Mouse (Mus musculus) hindbrain, embryonic 16.5 days (tissue): ENCODE results near the gene A630095N17Rik. TPM values are rescaled to one million over a fixed set of nuclear protein-coding genes. Genes with fewer than 3 reads are reported as not detected.

Experiments used
- ATAC-seq: fragments of 200-750 bp; cut with Nextera tagmentation; 2 replicates; pipeline ENCODE4 v1.8.0; 2017; ENCODE audit warnings: moderate TSS enrichment, moderate library complexity
- H3K27ac ChIP-seq: fragments of 300-500 bp; sonication (generic); 2 replicates; pipeline ENCODE4 v1.5.1; 2014; ENCODE audit warnings: low read depth, mild to moderate bottlenecking, control low read depth, low read length, moderate library complexity
- H3K27me3 ChIP-seq: fragments of 300-500 bp; sonication (generic); replicated peaks from 2 replicates; pipeline ENCODE4 v1.6.1; 2014; ENCODE audit warnings: low read length; ENCODE audit not compliant: control insufficient read depth, insufficient read depth
- H3K36me3 ChIP-seq: fragments of 300-500 bp; sonication (generic); 2 replicates; pipeline ENCODE4 v1.6.1; 2014; ENCODE audit warnings: mild to moderate bottlenecking, low read length, moderate library complexity, mixed read lengths; ENCODE audit not compliant: control insufficient read depth, insufficient read depth
- H3K4me1 ChIP-seq: fragments of 300-500 bp; sonication (generic); 2 replicates; pipeline ENCODE4 v1.6.1; 2014; ENCODE audit warnings: low read depth, low read length; ENCODE audit not compliant: control insufficient read depth, insufficient read depth
- H3K4me2 ChIP-seq: fragments of 300-500 bp; sonication (generic); 2 replicates; pipeline ENCODE4 v1.6.1; 2014; ENCODE audit warnings: mild to moderate bottlenecking, low read length, control low read depth, moderate library complexity
- H3K4me3 ChIP-seq: fragments of 300-500 bp; sonication (generic); 2 replicates; pipeline ENCODE4 v1.5.1; 2014; ENCODE audit warnings: mild to moderate bottlenecking, low read length, control low read depth, moderate library complexity
- H3K9ac ChIP-seq: fragments of 300-500 bp; sonication (generic); 2 replicates; pipeline ENCODE4 v1.6.1; 2014; ENCODE audit warnings: low read depth, mild to moderate bottlenecking, control low read depth, low read length, moderate library complexity
- H3K9me3 ChIP-seq: fragments of 300-500 bp; sonication (generic); 2 replicates; pipeline ENCODE4 v1.6.1; 2014; ENCODE audit warnings: mild to moderate bottlenecking, low read length, moderate library complexity; ENCODE audit not compliant: control insufficient read depth
- WGBS: fragments of 180-500 bp; shearing (Covaris S2); extraction: QIAGEN DNeasy Blood & Tissue Kit; methylation state at CpG from one replicate; pipeline ENCODE4 v1.1.7; 2014; 5-methylcytosine and 5-hydroxymethylcytosine counted together
- microRNA-seq: library from miRNA; unstranded; fragments of <30 nt; microRNA quantifications from one replicate; pipeline ENCODE4, GENCODE M21; 2017
- polyA plus RNA-seq: library from polyadenylated mRNA; unstranded; fragments of >200 nt; fragmentation: Nextera tagmentation; extraction: Ambion mirVana; gene quantifications from 2 replicates; pipeline ENCODE4 v1.2.1, GENCODE M21; 2015

A630095N17Rik gene
- polyA plus RNA-seq, 1 experiment from 2014 or later, result not detected

DNA sequence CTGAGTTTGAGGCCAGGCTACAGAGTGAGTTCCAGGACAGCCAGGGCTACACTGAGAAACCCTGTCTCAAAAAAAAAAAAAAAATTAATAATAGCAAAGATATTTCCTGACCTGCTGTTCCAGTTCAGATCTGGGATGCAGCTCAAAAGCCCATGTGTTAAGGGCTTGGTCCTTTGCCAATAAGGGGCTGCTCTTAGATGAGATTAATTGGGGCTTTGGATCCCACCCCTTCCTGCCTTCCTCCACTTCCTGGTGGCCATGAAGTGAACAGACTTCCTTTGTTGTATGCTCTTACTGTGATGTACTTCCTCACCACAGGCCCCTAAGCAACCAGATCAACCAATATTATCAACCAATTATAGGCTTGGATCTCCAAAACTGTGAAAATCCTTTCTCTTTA, 44.8 kb downstream of the A630095N17Rik start:
- Histone ChIP-seq H3K9ac (no peak overlapping the region), H3K4me2 (no peak overlapping the region), H3K27me3 (no peaks in the 10 kb centered on the region), H3K4me1 (peaks cover 12% of the 10 kb centered on the region), H3K4me3 (no peak overlapping the region), H3K27ac (no peak overlapping the region), H3K36me3 (peaks cover 40% of the 10 kb centered on the region), H3K9me3 (no peaks in the 10 kb centered on the region)
- ATAC-seq, result no peak

DNA sequence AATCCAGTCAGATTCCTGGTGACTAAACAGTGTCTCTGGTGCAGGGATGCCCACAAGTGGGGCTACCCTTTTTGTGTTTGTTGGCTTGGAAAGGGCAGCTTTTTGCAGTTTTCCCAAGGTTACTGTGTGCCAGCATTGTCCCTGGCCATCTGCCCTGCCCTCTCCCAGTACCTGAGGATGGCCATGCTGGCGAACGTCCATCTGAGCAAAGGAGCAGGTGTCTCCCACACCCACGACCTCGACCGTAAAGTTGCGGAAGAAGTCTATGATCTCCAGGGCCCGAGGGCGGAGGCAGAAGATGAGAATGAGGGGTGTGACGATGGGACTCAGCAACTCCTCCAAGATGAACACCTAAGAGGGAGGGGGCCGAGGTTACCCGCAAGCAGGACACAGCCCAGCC, 46.4 kb downstream of the A630095N17Rik start:
- WGBS, result 89% methylated on average over 11 of the region's 11 CpGs
- H3K9ac ChIP-seq, result no peak overlapping the region

DNA sequence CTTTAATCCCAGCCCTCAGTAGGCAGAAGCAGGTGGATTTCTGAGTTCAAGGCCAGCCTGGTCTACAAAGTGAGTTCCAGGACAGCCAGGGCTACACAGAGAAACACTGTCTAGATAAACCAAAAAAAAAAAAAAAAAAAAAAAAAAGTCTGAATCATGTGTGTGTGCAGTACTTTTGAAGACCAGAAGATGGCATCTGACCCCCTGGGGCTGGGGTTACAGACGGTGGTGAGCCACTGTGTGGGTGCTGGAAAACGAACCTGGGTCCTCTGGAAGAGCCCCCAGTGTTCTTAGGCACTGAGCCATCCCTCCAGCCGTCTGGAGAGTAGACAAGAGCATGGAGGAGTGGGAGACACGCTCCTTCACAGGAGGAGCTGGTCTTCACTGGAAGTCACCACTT, 49.7 kb downstream of the A630095N17Rik start:
- Histone ChIP-seq H3K27me3 (no peaks in the 10 kb centered on the region), H3K4me1 (peaks cover 22% of the 10 kb centered on the region), H3K9me3 (no peaks in the 10 kb centered on the region), H3K9ac (no peak overlapping the region), H3K4me3 (no peak overlapping the region), H3K27ac (no peak overlapping the region), H3K36me3 (peaks cover 44% of the 10 kb centered on the region), H3K4me2 (no peak overlapping the region)
- WGBS, result 76% methylated on average over 4 of the region's 4 CpGs
- ATAC-seq, result no peak

More for the DNA sequence above, 46.4 kb downstream of the A630095N17Rik start:
- Histone ChIP-seq H3K4me3 (no peak overlapping the region), H3K27ac (no peak overlapping the region), H3K4me1 (peaks cover 8% of the 10 kb centered on the region), H3K9me3 (no peaks in the 10 kb centered on the region), H3K4me2 (no peak overlapping the region), H3K27me3 (no peaks in the 10 kb centered on the region), H3K36me3 (peaks cover 48% of the 10 kb centered on the region)
- ATAC-seq, result no peak

DNA sequence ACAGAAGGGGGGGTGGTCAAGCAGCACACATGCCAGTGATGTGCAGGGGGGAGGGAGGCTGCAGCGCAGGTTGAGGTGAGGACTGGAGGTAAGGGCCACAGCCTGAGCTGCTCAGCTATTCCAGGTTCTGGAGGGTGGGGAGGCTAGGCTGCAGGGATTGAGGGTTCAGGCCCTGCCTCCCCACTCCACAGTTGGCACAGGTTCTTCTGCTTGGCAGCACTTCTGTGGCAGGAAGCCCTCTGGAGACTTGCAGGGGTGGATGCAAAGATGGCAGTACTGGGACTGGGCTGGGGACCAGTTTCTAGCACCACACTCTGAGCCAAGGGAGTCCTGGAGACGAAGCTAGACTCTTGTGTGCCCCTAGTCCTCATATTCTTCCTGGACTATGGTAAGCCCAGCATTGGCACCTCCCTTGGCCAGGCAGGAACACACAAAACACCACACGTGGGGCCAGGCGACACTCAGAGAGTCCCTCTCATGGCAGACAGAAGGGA, 50.5 kb downstream of the A630095N17Rik start:
- peaks cover 22% of the 10 kb centered on the region for H3K4me1 ChIP-seq

DNA sequence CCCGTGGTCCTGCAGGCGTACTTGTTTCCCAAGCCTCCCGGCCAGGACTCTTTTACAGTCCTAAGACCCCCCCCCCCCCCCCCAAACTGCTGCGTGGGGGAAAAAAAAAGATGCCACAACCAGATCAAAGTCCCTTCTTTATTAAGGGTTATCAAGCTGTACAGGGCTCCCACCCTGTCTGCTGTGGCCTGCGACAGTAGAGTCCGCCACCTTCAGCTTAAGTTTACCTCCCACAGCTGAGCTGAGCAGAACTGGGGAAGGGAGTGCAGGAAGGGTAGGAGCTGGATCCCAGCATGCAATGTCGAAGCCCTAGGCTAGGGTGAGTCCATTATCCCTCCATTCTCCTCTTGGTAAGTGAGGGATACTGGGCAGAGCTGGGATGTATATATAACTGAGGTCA, 51.2 kb downstream of the A630095N17Rik start:
- Histone ChIP-seq H3K4me3 (peak overlapping the region; percentile 61; the same call in 1 of the 2 replicates), H3K36me3 (peaks cover 35% of the 10 kb centered on the region), H3K27me3 (no peaks in the 10 kb centered on the region), H3K9ac (no peak overlapping the region), H3K9me3 (no peaks in the 10 kb centered on the region), H3K4me1 (peaks cover 22% of the 10 kb centered on the region), H3K27ac (peak overlapping the region; percentile 41; the same call in 1 of the 2 replicates), H3K4me2 (peak overlapping the region; percentile 91)
- WGBS, result 30% methylated on average over 7 of the region's 7 CpGs
- ATAC-seq, result no peak

More for the DNA sequence above, 50.5 kb downstream of the A630095N17Rik start:
- Histone ChIP-seq H3K27me3 (no peaks in the 10 kb centered on the region), H3K4me3 (no peak overlapping the region), H3K36me3 (peaks cover 39% of the 10 kb centered on the region), H3K9me3 (no peaks in the 10 kb centered on the region), H3K27ac (no peak overlapping the region), H3K9ac (no peak overlapping the region), H3K4me2 (no peak overlapping the region)
- ATAC-seq, result no peak
- 86% methylated on average over 4 of the region's 4 CpGs for WGBS

DNA sequence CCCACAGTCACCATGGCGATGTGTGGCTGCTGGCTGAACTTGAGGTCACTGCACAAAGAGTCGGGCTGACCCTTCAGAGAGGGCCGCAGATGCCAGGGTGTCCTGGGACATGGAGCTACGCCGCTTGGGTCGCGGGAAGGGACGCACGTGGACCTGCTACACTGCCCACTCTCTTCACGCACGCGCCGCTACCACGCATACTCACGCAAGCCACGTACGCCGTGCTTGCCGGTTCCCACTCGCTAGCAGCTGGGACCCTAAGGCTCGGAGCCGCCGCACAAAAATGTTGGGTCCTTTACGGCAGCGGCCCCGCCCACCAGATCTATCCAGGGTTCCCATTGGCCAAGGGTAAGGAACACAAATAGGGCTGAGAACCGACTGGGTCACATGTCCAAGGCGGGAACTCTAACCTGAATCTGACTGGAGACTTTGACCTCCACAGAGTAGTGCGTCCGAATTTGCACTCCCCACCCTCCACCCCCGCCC, 51.8 kb downstream of the A630095N17Rik start, which contains the start of gene Abcb6:
Gene Abcb6 (minus strand): TSS at position 288 of the 486 bp plus-strand sequence.
- peak; percentile 92 for ATAC-seq
- H3K36me3 ChIP-seq, result peaks cover 34% of the 10 kb centered on the region
- H3K4me1 ChIP-seq, result peaks cover 22% of the 10 kb centered on the region
- H3K4me3 ChIP-seq, result peak within 1 kb of the TSS; percentile 61
- WGBS, result under 1% methylated on average over 31 of the region's 31 CpGs
- H3K9ac ChIP-seq, result peak within 1 kb of the TSS; percentile 70
- H3K9me3 ChIP-seq, result no peaks in the 10 kb centered on the region
- H3K4me2 ChIP-seq, result peak within 1 kb of the TSS; percentile 91
- H3K27me3 ChIP-seq, result no peaks in the 10 kb centered on the region
- peak within 1 kb of the TSS; percentile 60 for H3K27ac ChIP-seq

DNA sequence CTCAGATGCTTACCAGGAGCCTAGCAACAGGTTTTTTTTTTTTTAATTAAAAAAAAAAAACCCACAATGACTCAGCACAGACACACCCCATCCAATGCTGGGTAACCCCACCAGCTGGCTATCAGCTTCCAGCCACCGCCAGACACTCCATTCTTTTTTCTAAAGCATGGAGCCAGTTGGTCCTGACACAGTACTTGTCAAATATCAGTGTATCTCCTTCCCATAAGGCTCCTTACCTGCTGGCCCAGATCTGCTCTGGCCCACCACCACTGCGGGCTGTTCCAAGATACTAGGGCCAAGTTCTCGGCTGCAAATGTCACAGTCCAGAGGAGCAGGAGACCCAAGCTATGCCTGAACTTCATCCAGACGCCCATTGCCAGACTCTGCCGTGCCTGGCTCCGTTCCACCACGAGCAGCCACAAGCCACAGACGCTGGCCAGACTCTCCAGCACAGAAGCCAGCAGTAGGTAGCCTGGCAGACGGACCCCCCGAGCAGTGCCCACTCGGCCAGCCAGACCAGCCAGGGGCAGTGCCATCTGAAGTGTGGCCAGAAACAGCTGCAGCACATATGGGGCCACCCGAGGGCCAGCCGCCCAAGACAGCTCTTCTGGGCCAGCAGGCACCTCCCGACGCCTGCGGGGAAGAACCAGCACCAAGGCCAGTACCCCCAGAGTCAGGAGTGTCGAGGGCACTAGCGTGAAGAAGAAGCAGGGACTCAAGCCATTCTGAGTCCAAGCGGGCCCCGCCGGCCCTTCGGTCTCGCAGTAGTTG, 52.4 kb downstream of the A630095N17Rik start:
- Histone ChIP-seq H3K27ac (peak overlapping the region; percentile 60), H3K4me2 (peak overlapping the region; percentile 91), H3K9ac (peak overlapping the region; percentile 70), H3K9me3 (no peaks in the 10 kb centered on the region), H3K4me1 (peaks cover 22% of the 10 kb centered on the region), H3K36me3 (peaks cover 31% of the 10 kb centered on the region), H3K27me3 (no peaks in the 10 kb centered on the region), H3K4me3 (peak overlapping the region; percentile 61)
- peak; percentile 71 for ATAC-seq
- 3% methylated on average over 23 of the region's 23 CpGs for WGBS

Small RNAs within 50 kb of the gene (microRNA-seq; reads per million reads assigned to microRNA genes)
- gene Gm27943, result not detected

Other genes with a start within 250 kb of the A630095N17Rik start
- gene Nhej1, start 106.9 kb downstream of the A630095N17Rik start, polyA plus RNA-seq, result 6.6 and 7.2 TPM in 2 replicates
- gene Slc23a3, start 98.2 kb downstream of the A630095N17Rik start, polyA plus RNA-seq, result not detected in 2 replicates
- 42.3 and 51.7 TPM in 2 replicates for gene Cnppd1, start 89.4 kb downstream of the A630095N17Rik start, polyA plus RNA-seq
- 139 and 144 TPM in 2 replicates for gene Retreg2, start 89.3 kb downstream of the A630095N17Rik start, polyA plus RNA-seq
- 39.9 and 43.4 TPM in 2 replicates for gene Zfand2b, start 63.5 kb downstream of the A630095N17Rik start, polyA plus RNA-seq
- 53.9 and 57.6 TPM in 2 replicates for gene Abcb6, start 51.7 kb downstream of the A630095N17Rik start, polyA plus RNA-seq
- gene Ankzf1, start 40.0 kb downstream of the A630095N17Rik start, polyA plus RNA-seq, result 26.9 and 27.8 TPM in 2 replicates
- gene Atg9a, start 39.9 kb downstream of the A630095N17Rik start, polyA plus RNA-seq, result 62.1 and 70.5 TPM in 2 replicates
- gene Glb1l, start 21.3 kb downstream of the A630095N17Rik start, polyA plus RNA-seq, result 20.1 and 21.1 TPM in 2 replicates
- 144 and 145 TPM in 2 replicates for gene Stk16, start 21.3 kb downstream of the A630095N17Rik start, polyA plus RNA-seq
- 45.5 and 74.1 TPM in 2 replicates for gene Tuba4a, start 12.2 kb downstream of the A630095N17Rik start, polyA plus RNA-seq
- 86.3 and 98.0 TPM in 2 replicates for gene Dnajb2, start 4.3 kb upstream of the A630095N17Rik start, polyA plus RNA-seq
- gene Ptprn, start 32.4 kb upstream of the A630095N17Rik start, polyA plus RNA-seq, result 36.9 and 40.6 TPM in 2 replicates
- gene Resp18, start 46.3 kb upstream of the A630095N17Rik start, polyA plus RNA-seq, result 251 and 327 TPM in 2 replicates
- gene Dnpep, start 85.9 kb upstream of the A630095N17Rik start, polyA plus RNA-seq, result 149 and 150 TPM in 2 replicates
- gene Des, start 128.2 kb upstream of the A630095N17Rik start, polyA plus RNA-seq, result 1.7 and 10.9 TPM in 2 replicates
- gene Speg, start 143.2 kb upstream of the A630095N17Rik start, polyA plus RNA-seq, result 20.3 and 20.4 TPM in 2 replicates
- 77.8 and 78.4 TPM in 2 replicates for gene Gmppa, start 203.8 kb upstream of the A630095N17Rik start, polyA plus RNA-seq
- 20.3 and 21.6 TPM in 2 replicates for gene Asic4, start 218.3 kb upstream of the A630095N17Rik start, polyA plus RNA-seq
- gene Chpf, start 247.2 kb upstream of the A630095N17Rik start, polyA plus RNA-seq, result 42.1 and 46.4 TPM in 2 replicates
- gene Tmem198, start 247.4 kb upstream of the A630095N17Rik start, polyA plus RNA-seq, result 50.5 and 52.5 TPM in 2 replicates